Mouse (Mus musculus) yolk sac, embryonic 10.5 days (tissue): ENCODE data around the gene Vrk3.
A peak's percentile ranks its signal among the peaks of the same experiment; 100 is the strongest.

Experiments used
- DNase-seq: peaks from one replicate; pipeline ENCODE4 v3.0.0-alpha.2; 2017; ENCODE audit warnings: low spot score

Gene Vrk3

GRCm38 (mm10) chr7:44760366-44760765 is 12.2 kb downstream of the Vrk3 start:
- no peak for DNase-seq

GRCm38 (mm10) chr7:44768129-44768528 is 19.9 kb downstream of the Vrk3 start:
- DNase-seq: no peak

GRCm38 (mm10) chr7:44770046-44770578 is 21.9 kb downstream of the Vrk3 start:
- peak; percentile 74 for DNase-seq

GRCm38 (mm10) chr7:44772591-44773204 is 24.5 kb downstream of the Vrk3 start:
- peak; percentile 10 for DNase-seq

GRCm38 (mm10) chr7:44776849-44777498 is 28.8 kb downstream of the Vrk3 start:
- no peak for DNase-seq

GRCm38 (mm10) chr7:44780101-44780500 is 31.9 kb downstream of the Vrk3 start:
- no peak for DNase-seq

- no peak for DNase-seq
These were observed 41.3 kb downstream of the Vrk3 start for GRCm38 (mm10) chr7:44789531-44789930.

- no peak for DNase-seq
These were observed 41.9 kb downstream of the Vrk3 start for GRCm38 (mm10) chr7:44790066-44790465.

GRCm38 (mm10) chr7:44792781-44793180 is 44.6 kb downstream of the Vrk3 start:
- DNase-seq: peak; percentile 26

GRCm38 (mm10) chr7:44808927-44809326 is 60.7 kb downstream of the Vrk3 start:
- no peak for DNase-seq

- no peak for DNase-seq
These were observed 61.3 kb downstream of the Vrk3 start for GRCm38 (mm10) chr7:44809466-44809865.

GRCm38 (mm10) chr7:44810365-44810764 is 62.2 kb downstream of the Vrk3 start:
- no peak for DNase-seq

- no peak for DNase-seq
These were observed 62.8 kb downstream of the Vrk3 start for GRCm38 (mm10) chr7:44810819-44811557.

- no peak for DNase-seq
These were observed 64.6 kb downstream of the Vrk3 start for GRCm38 (mm10) chr7:44812651-44813325.

GRCm38 (mm10) chr7:44813985-44814384 is 65.8 kb downstream of the Vrk3 start:
- no peak for DNase-seq

GRCm38 (mm10) chr7:44814423-44814822 is 66.2 kb downstream of the Vrk3 start:
- DNase-seq: no peak

- no peak for DNase-seq
These were observed 66.8 kb downstream of the Vrk3 start for GRCm38 (mm10) chr7:44814952-44815553.

GRCm38 (mm10) chr7:44815721-44816469 is 67.7 kb downstream of the Vrk3 start, which contains the start of the genes Nup62 and Il4i1:
Gene Nup62, plus strand, starts transcription at chr7:44816088.
Gene Il4i1, plus strand, starts transcription at chr7:44816387.
- peak; percentile 99 for DNase-seq

GRCm38 (mm10) chr7:44816470-44817021 is 68.3 kb downstream of the Vrk3 start, which contains the start of gene Atf5:
Gene Atf5, minus strand, starts transcription at chr7:44816658.
- DNase-seq: no peak

- DNase-seq: no peak
These were observed 69.2 kb downstream of the Vrk3 start for GRCm38 (mm10) chr7:44817441-44817840.

GRCm38 (mm10) chr7:44818164-44818563 is 70.0 kb downstream of the Vrk3 start:
- DNase-seq: no peak
